Mouse (Mus musculus): ENCODE results near the gene Dnm3. TPM values are rescaled to one million over a fixed set of nuclear protein-coding genes. Genes with fewer than 3 reads are reported as not detected.

Gene Dnm3
- polyA plus RNA-seq (2012; rRNA removed): 48.9 and 54.3 TPM in 2 replicates

GRCm38 (mm10) chr1:162477246-162478209 is at the start of gene Dnm3:
Gene Dnm3, minus strand, starts transcription at chr1:162478034.
- Histone ChIP-seq H3K4me3 (ENCODE audit: insufficient read depth, low read length) (peak within 1 kb of the TSS; percentile 51), H3K27ac (ENCODE audit: insufficient read depth, low read length) (no peak within 1 kb of the TSS; the same call in 1 of the 2 replicates), H3K4me1 (ENCODE audit: control insufficient read depth, insufficient read depth, low read length) (peaks cover 1% of the 10 kb centered on the region; the same call in 1 of the 2 replicates)
- TF ChIP-seq POLR2A (IDR thresholded peaks at IDR 0.05; ENCODE audit: extremely low read depth, insufficient read depth, low read length) (peak; percentile 99), CTCF (IDR thresholded peaks at IDR 0.05; ENCODE audit: extremely low read depth, insufficient read depth, low read length) (peak; percentile 37; the same call in 1 of the 2 replicates)

- TF ChIP-seq CTCF (IDR thresholded peaks at IDR 0.05; ENCODE audit: extremely low read depth, insufficient read depth, low read length) (no peak), POLR2A (IDR thresholded peaks at IDR 0.05; ENCODE audit: extremely low read depth, insufficient read depth, low read length) (no peak)
- H3K4me1 ChIP-seq (ENCODE audit: control insufficient read depth, insufficient read depth, low read length): no peaks in the 10 kb centered on the region
- no peak overlapping the region for H3K4me3 ChIP-seq (ENCODE audit: insufficient read depth, low read length)
- H3K27ac ChIP-seq (ENCODE audit: insufficient read depth, low read length): no peak overlapping the region
These were observed 37.3 kb upstream of the Dnm3 start for GRCm38 (mm10) chr1:162515116-162515515.

GRCm38 (mm10) chr1:162510013-162510356 is 32.2 kb upstream of the Dnm3 start:
- H3K4me3 ChIP-seq (ENCODE audit: insufficient read depth, low read length): no peak overlapping the region
- TF ChIP-seq CTCF (IDR thresholded peaks at IDR 0.05; ENCODE audit: extremely low read depth, insufficient read depth, low read length): no peak
- TF ChIP-seq POLR2A (IDR thresholded peaks at IDR 0.05; ENCODE audit: extremely low read depth, insufficient read depth, low read length): no peak
- H3K4me1 ChIP-seq (ENCODE audit: control insufficient read depth, insufficient read depth, low read length): no peaks in the 10 kb centered on the region
- no peak overlapping the region for H3K27ac ChIP-seq (ENCODE audit: insufficient read depth, low read length)

- Histone ChIP-seq H3K27ac (ENCODE audit: insufficient read depth, low read length) (no peak overlapping the region), H3K4me3 (ENCODE audit: insufficient read depth, low read length) (no peak overlapping the region), H3K4me1 (ENCODE audit: control insufficient read depth, insufficient read depth, low read length) (no peaks in the 10 kb centered on the region)
- no peak for TF ChIP-seq CTCF (IDR thresholded peaks at IDR 0.05; ENCODE audit: extremely low read depth, insufficient read depth, low read length)
- no peak for TF ChIP-seq POLR2A (IDR thresholded peaks at IDR 0.05; ENCODE audit: extremely low read depth, insufficient read depth, low read length)
These were observed 31.6 kb upstream of the Dnm3 start for GRCm38 (mm10) chr1:162509329-162510012.

- no peaks in the 10 kb centered on the region for H3K4me1 ChIP-seq (ENCODE audit: control insufficient read depth, insufficient read depth, low read length)
- H3K27ac ChIP-seq (ENCODE audit: insufficient read depth, low read length): no peak overlapping the region
- H3K4me3 ChIP-seq (ENCODE audit: insufficient read depth, low read length): no peak overlapping the region
- TF ChIP-seq POLR2A (IDR thresholded peaks at IDR 0.05; ENCODE audit: extremely low read depth, insufficient read depth, low read length) (no peak), CTCF (IDR thresholded peaks at IDR 0.05; ENCODE audit: extremely low read depth, insufficient read depth, low read length) (no peak)
These were observed 30.6 kb upstream of the Dnm3 start for GRCm38 (mm10) chr1:162508211-162509005.

- no peaks in the 10 kb centered on the region for H3K4me1 ChIP-seq (ENCODE audit: control insufficient read depth, insufficient read depth, low read length)
- no peak overlapping the region for H3K27ac ChIP-seq (ENCODE audit: insufficient read depth, low read length)
- TF ChIP-seq CTCF (IDR thresholded peaks at IDR 0.05; ENCODE audit: extremely low read depth, insufficient read depth, low read length): no peak
- TF ChIP-seq POLR2A (IDR thresholded peaks at IDR 0.05; ENCODE audit: extremely low read depth, insufficient read depth, low read length): no peak
- H3K4me3 ChIP-seq (ENCODE audit: insufficient read depth, low read length): no peak overlapping the region
These were observed 28.7 kb upstream of the Dnm3 start for GRCm38 (mm10) chr1:162506516-162506915.

GRCm38 (mm10) chr1:162505649-162506048 is 27.8 kb upstream of the Dnm3 start:
- H3K4me1 ChIP-seq (ENCODE audit: control insufficient read depth, insufficient read depth, low read length): no peaks in the 10 kb centered on the region
- TF ChIP-seq CTCF (IDR thresholded peaks at IDR 0.05; ENCODE audit: extremely low read depth, insufficient read depth, low read length) (no peak), POLR2A (IDR thresholded peaks at IDR 0.05; ENCODE audit: extremely low read depth, insufficient read depth, low read length) (no peak)
- no peak overlapping the region for H3K27ac ChIP-seq (ENCODE audit: insufficient read depth, low read length)
- no peak overlapping the region for H3K4me3 ChIP-seq (ENCODE audit: insufficient read depth, low read length)

GRCm38 (mm10) chr1:162476531-162477080 is 1.2 kb downstream of the Dnm3 start:
- peak overlapping the region; percentile 32; the same call in 1 of the 2 replicates for H3K27ac ChIP-seq (ENCODE audit: insufficient read depth, low read length)
- TF ChIP-seq POLR2A (IDR thresholded peaks at IDR 0.05; ENCODE audit: extremely low read depth, insufficient read depth, low read length) (no peak), CTCF (IDR thresholded peaks at IDR 0.05; ENCODE audit: extremely low read depth, insufficient read depth, low read length) (no peak)
- H3K4me3 ChIP-seq (ENCODE audit: insufficient read depth, low read length): peak overlapping the region; percentile 51
- peaks cover 1% of the 10 kb centered on the region; the same call in 1 of the 2 replicates for H3K4me1 ChIP-seq (ENCODE audit: control insufficient read depth, insufficient read depth, low read length)

- Histone ChIP-seq H3K4me3 (ENCODE audit: insufficient read depth, low read length) (no peak overlapping the region), H3K4me1 (ENCODE audit: control insufficient read depth, insufficient read depth, low read length) (peaks cover 1% of the 10 kb centered on the region; the same call in 1 of the 2 replicates), H3K27ac (ENCODE audit: insufficient read depth, low read length) (no peak overlapping the region)
- TF ChIP-seq POLR2A (IDR thresholded peaks at IDR 0.05; ENCODE audit: extremely low read depth, insufficient read depth, low read length) (no peak), CTCF (IDR thresholded peaks at IDR 0.05; ENCODE audit: extremely low read depth, insufficient read depth, low read length) (no peak)
These were observed 4.9 kb downstream of the Dnm3 start for GRCm38 (mm10) chr1:162472949-162473348.
